Mouse (Mus musculus): ENCODE results near the gene Arhgdib.
"Not testable (repeated sequence)": the region's sequence is repeated elsewhere in the genome, so short reads cannot be mapped to it uniquely, and the experiment has no call there.

Gene Arhgdib

DNA sequence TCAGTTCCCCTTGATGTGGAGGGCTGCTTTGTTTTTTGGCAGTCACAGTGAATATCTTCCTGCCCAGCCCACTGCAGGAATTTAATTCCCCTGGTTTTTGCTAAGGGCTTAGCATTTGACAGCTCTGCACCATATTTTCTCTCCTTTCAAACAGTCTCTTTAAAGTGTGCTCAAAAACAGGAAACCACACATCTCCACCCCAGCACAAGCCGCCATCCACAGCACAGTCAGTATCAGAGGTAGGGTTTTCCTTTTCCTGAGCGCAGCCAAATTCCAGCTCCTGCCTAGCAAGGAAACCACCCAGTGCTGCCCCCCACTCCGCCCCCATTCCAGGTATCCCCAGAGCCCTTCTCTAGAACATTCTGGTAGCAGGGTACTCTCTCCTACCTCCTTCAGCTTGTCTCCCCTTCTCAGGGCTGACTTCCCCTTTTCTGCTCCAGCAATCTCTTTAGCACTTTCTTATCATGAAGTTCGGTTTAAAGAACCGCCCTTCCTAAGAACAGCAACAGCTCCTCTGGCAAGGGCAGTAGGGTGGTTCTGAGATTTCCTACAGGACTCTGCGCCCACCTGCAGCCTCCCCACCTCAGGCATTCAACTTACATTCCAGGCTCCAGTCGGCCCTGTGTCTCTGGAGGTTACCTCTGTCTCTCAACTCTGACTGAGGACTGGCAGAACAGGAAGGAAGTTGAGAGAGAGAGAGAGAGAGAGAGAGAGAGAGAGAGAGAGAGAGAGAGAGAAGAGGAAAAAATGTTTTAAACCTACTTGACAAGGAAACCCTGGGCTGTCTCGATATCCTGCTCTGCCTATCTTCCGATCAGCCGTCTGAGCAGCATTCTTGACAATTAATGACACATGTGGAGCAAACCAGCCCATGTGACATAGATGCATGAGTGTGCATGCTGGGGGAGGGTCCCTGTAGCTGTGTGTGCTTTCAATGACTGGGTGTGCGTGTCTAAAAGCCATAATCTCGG is at the start of gene Arhgdib:
Gene Arhgdib, minus strand, starts transcription at position 849 of the 971 bp plus-strand sequence.
- no peak for DNase-seq (ENCODE audit: extremely low spot score, low read depth, low spot score)

DNA sequence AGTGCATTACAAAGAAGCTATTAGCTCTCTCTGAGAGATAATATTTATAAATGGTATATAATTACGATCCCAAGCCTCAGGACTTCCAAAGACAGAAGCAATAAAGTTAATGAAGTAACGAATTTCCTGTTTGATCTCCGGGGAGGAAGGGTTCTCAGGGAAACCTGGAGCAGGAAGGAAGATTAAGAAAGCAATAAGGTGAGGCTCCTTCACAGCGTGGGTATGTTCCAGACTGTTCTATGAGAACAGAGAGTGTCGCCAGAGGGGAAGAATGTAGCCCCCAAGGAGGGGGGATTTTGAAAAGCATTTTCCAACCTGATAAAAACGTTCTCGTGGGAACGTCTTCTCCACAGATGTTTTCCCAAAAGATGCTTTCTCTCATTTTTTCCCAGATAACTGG is 48.9 kb upstream of the Arhgdib start:
- DNase-seq (ENCODE audit: extremely low spot score, low read depth, low spot score) = no peak

DNA sequence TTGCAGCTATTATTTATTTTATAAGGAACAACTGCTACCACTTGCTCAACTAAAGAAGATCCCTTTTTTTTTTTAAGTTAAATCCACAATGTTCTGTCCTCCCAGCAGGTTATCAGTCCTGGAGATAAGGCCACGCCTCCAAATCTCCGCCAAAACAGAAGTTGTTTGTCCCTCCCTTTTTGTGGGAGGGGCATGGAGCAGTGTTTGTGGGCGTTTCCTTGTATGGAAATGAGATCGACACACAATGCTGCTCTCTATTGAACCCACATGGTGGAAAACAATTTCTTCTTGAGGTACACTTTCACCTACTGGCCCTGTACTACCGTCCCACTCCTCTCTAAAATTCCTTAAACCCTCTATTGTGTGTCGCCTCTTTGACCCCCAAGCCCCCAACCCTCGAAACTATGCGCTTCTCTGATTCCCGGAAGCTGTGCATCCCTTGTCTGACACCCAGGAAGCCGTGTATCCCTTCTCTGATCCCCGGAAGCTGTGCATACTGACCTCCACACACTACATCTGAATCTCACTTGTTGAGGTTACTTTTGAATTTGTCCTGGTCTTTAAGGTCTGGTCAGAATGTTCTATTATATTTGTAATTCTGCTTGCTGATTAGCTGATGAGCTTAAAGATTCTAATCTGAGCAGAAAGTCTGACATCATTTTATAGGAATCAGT is 48.3 kb upstream of the Arhgdib start:
- no peak for DNase-seq (ENCODE audit: extremely low spot score, low read depth, low spot score)

DNA sequence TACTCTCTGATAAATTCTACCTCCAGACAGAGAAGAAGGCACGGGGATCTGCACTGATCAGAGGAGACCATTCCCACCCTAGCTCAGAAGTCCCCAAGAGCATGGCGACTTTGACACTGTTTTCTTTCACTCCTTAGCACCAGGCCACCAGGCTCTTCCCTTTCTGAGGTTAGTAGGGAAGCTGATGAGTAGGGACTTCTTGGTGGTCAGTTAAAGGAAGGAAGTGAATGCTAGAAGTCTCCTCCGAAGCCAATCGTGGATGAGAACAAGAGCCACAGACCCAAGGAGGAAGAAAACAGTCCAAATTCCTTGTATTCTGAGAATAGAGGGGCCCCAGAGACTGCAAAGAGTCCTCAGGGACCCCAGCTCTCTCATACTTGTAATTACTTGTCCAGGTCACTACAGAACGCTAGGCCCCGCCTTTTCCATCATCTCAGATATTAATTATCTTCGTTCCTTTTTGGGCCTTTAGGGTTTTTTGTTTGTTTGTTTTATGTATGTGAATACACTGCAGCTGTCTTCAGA is 46.9 kb upstream of the Arhgdib start:
- DNase-seq (ENCODE audit: extremely low spot score, low read depth, low spot score) = no peak

DNA sequence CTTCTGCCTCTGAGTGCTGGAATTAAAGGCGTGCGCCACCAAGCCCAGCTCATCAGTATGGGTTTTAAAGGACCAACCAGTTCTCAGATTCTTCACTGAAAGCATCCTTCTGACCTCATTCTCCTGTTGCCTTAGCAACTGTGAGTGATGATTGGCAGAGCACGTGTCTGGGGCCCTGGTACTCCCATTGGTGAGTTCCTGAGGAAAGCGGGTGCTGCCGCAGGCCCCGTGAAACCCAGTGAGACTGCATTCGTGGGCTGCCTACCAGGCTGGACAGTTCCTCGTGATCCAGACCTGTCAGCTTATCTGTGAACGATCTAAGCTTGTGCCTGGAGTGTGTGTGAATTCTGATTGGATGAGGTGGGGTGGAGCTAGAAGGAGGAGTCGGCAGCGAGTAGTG is 45.0 kb upstream of the Arhgdib start:
- DNase-seq (ENCODE audit: extremely low spot score, low read depth, low spot score) = no peak

DNA sequence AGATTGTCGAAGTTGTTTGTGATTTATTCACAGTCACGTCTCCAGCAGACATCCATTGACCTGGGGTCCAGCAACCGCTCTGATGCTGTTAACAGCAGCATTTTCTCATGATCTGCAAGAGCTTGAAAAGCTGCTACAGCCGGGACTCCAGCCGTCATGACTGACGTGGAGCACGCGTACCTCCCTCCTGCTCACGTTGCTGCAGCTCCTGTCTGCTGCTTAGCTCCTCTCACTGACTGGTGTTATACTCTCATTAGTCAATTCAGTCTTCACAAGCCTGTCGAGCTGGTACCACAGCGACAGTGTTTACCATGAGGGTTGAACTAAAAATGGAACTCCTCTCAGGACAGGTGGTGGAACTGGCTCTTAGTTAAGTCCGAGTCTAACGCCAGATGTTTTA is 44.3 kb upstream of the Arhgdib start:
- no peak for DNase-seq (ENCODE audit: extremely low spot score, low read depth, low spot score)

DNA sequence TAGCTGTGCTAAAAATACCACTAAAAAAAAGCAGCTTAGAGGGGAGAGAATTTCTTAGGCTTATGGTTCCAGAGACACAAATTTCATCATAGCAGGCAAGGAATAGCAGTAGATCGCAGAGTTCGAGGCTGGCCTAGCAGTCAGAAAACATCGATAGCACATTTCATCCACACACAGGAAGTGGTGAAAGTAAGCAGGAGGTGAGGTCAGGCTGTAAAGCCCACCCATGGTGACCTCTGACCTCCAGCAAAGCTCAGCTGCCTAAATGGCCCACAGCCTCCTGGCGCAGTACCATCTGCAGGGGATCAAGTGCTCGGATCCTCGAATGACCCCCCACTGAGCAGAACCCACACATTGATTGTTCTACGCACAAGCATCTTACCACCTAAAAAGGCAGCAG is 41.5 kb upstream of the Arhgdib start:
- DNase-seq (ENCODE audit: extremely low spot score, low read depth, low spot score) = no peak

DNA sequence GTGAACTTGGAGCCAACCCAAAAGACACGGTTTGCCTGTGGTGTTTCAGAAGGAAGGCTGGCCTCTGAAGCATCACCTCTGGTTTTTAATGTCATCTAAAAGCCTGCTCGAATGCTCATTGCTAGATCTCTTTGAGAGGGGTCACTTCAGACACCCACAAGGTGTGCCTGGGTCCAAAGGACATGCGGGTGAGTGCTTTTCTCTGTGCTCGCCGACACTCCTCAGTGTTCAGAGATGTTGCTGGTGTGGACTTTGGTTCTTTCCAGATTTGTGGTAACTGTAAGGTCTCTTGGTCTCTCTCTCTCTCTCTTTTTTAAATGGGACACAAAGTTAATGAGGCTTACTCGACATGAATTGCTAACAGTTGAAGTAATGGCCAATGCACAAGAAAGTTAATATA is 40.9 kb upstream of the Arhgdib start:
- no peak for DNase-seq (ENCODE audit: extremely low spot score, low read depth, low spot score)

DNA sequence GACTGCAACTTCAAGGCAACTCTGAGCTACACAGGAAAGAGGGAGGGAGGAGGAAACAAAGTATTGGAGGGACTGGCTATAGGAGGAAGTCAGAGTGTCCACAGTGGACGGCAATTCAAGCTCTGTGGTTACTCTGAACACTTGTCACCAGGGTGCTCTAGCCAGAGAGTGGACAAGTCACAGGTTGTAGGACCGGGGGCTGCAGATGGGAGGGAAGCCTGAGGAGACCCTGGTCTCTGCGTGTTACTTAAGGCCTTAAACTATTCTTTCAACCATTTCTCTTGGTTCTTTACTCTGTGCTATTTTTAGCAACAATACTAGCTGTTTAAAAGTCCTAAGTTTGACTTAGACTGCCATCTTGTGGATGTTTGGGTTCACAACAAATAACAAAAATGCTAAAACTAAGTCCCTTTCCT is 38.6 kb upstream of the Arhgdib start:
- peak; percentile 57 for DNase-seq (ENCODE audit: extremely low spot score, low read depth, low spot score)

DNA sequence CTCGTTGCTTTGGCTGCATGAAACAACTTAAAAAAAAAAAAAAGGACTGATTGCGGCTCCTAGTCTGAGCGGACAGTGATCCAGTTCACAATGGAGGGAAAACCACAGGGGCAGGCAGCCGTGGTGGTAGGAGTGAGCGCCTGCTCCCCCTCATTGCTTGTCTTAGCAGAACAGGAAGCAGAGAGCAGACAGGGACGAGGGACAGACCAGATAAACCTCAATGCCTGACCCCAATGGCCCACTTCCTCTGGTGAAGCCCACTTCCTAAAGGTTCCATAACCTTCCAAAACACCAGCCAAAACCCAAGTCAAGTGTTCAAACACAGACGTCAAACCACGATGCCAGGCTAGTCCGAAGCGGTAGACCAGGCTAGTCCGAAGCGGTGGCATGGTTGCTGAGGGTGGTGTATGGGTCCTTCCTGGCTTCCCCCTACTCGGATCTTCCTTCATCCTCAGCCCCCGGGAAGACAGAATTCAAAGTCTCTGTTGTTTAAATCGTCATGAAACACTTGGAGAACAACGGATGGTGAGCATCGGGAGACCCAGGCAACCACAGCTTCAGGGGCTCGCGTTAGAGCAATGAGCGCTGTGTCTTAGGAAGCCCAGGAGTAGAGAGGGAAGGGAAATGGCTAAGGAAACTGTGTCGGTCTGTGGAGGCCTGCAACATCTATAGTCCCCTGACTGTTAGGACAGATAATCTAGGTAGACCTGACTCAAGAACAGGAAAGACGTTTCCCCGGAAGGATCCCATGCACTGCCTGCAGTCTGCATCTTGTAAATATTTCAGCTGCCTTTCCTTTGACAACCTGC is 37.8 kb upstream of the Arhgdib start:
- DNase-seq (ENCODE audit: extremely low spot score, low read depth, low spot score) = no peak

DNA sequence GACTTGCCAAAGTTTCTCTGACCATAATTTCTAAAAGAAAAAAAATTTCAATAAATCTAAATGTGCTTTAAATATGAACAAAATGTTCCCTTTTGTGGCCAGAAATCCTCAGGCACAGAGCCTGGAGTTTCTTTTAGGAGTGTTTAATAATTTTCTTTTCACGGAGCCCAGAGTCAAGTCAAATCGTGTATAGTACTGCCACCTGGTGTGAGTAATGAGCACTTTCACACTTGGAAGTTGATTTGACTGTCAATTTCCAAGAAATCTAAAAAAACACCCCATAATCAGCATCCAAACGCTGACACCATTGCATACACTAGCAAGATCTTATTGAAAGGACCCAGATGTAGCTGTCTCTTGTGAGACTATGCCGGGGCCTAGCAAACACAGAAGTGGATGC is 27.2 kb upstream of the Arhgdib start:
- not testable (repeated sequence) for DNase-seq (ENCODE audit: extremely low spot score, low read depth, low spot score)

DNA sequence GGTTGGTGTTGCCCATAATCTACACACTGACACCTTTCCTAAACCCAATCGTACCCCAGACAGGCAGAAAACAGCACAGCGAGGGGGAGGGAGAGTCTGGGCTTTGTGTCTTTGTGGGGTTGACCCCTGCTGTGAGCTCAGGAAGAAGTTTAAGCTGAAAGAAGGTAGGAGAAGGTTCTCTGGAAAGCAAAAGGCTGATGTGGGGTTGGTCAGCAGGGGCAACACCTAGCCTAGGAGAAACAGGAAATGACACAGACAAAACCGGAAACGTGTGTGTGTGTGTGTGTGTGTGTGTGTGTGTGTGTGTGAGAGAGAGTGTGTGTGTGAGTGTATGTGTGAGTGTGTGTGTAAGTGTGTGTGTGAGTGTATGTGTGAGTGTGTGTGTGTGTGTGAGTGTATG is 25.8 kb upstream of the Arhgdib start:
- no peak for DNase-seq (ENCODE audit: extremely low spot score, low read depth, low spot score)

DNA sequence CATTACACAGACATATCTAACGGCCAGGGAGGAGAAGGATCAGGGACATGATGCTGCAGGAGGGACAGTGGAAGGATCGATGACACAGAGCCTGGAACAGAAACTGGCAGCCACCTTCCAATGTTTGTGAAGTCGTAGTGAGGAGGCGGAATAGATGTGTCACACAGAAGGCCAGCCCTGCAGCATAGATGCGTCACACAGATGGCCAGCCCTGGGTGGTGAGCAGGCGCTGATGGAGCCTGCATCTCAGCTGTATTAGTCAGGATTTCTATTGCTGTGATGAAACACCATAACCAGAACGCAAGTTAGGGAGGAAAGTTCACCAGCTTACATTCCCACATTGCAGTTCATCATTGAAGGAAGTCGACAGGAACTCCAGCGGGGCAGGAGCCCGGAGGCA is 24.2 kb upstream of the Arhgdib start:
- DNase-seq (ENCODE audit: extremely low spot score, low read depth, low spot score) = no peak

DNA sequence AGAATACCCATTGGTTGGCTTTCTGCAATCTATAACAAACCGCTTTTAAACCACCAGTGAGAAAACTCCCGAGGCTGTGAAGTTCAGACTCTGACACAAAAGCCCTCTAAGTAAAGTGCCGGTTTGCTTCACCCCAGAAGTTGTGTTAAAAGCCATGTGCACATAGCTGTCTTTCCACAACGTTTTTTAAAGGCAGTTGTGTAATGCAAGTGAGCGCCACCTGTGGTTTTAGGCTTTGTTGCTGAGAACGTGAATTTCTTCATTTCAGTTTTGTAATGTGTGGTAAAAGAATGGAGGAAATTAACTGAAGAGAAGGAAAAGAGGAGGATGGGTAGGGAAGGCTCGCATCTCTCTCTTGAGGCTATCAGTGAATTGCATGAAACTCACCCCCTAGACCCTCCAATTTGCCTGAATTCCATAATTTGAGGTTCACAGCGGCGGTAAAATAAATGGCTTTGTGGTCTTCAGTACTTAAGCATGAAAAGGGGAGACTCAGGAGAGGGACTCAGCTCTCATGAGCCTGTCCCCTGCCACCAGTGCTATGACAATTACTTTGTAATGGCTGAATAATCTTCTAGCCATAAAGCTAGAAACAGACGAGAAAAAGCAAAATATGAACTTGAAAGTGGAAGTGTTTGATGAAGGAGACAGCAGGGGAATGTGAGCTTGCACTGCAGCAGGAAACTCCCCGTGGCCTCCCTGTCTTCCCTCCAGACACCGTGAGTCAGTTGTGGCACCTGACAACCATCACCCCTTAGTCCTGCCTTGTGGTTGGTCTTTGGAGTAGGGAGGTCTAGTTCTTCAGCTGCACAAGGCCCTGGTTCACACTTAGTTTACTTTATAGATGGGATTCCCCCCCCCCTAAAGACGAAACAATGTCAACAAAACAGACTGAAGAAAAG is 23.2 kb upstream of the Arhgdib start:
- no peak for DNase-seq (ENCODE audit: extremely low spot score, low read depth, low spot score)

DNA sequence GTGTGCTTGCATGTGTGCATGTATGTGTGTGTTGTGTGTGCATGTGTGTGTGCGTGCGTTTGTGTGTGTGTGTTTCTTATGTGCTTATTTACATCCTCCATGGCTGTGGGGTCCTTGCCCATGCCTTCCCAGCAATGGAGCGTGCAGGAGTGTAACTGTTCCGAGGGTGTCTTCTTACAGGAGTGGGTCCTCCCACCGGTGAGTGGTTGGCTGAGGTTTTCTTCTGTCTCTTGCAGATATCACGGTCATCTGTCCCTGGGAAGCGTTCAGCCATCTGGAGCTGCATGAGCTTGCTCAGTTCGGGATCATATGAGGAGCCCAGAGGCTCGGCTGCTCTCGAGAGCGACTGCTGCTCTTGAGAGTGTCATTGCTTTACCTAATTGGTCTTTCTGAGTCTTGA is 21.3 kb upstream of the Arhgdib start:
- no peak for DNase-seq (ENCODE audit: extremely low spot score, low read depth, low spot score)

DNA sequence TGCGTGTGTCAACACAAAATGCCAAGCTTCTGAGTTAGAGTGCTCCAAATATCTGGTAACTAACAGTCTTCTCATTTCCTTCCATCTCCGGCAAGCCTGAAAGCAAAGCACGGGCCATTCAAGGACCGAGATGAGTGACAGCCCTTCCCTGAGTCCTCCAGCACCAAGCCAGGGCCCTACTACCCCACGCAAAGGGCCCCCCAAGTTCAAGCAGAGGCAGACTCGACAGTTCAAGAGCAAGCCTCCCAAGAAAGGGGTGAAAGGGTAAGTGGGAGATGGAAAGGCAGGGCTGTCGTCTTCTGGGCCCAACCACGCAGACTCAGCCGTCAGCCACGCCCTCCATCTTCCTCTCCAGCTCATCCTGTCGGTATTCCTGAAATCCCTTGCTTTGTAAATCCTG is 17.4 kb upstream of the Arhgdib start:
- DNase-seq (ENCODE audit: extremely low spot score, low read depth, low spot score) = no peak

DNA sequence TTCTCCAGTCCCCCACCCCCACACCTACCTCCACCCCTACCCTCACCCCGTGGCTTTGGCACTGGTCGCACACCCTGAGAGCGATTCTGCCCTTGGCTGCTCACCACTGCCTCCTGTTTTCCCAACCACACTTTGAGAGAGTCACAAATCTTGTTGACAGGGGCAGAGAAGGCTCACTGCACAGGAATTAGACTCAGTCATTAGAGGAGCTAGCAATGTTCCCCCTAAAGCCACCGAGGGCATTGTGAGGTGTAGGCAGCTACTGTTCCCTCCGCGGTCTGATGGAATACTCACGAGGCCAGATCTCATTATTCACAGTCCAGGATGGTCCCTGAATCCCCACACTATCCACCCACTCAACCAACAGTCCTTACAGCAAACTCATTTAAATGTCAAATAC is 15.4 kb upstream of the Arhgdib start:
- no peak for DNase-seq (ENCODE audit: extremely low spot score, low read depth, low spot score)

DNA sequence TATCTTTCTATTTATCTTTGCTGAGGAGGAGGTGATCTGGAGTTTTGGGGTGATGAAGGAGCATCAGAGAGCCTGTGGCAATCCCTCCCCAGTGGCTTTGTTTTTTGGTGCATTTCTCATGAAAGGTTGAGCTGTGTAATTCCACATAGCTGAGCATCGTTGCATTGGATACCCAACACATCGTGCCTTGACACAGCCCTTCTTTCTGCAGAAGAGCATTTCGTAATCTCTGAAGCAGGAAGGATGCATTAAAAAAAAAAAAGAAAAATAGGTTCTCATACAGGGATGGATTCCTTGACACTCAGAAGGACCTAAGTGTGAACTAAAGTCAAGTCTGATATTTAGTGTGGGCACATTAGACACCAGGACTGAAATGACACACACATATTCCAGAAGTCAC is 13.5 kb upstream of the Arhgdib start:
- no peak for DNase-seq (ENCODE audit: extremely low spot score, low read depth, low spot score)

DNA sequence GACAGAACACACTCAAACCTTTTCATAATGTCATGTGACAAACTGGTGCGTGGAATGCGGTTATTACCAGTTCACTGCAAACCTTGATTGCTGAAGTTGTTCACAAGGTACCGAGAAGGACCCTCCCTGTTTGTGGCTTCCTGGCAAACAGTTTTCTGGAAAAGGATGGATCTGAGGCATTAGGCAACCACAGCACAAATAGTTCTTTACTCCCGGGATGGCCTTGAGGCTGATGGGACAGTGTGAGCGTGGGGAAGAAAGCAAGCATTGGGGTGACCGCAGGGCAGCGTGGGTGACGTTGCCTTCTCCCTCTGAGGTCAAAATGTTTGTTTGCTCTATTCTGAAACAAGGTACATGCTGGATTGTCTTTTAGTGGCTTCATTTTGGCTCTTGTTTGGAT is 13.0 kb upstream of the Arhgdib start:
- DNase-seq (ENCODE audit: extremely low spot score, low read depth, low spot score) = no peak

DNA sequence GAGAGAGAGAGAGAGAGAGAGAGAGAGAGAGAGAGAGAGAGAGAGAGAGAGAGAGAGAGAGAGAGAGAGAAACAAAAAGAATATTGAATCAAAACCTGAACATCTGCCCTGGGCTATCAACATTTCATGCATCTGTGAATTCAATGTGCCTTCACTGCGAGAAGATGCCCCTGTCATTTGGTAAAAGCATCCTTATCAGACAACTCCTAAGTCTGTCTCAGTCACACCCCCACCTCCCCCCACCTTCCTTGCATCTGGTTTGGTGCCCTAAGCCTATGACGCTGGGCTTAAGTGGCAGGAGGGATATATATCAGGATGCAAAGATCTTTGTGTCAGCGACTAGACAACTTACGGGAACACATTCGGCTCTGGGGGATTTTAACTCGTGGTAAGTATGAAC is 12.5 kb upstream of the Arhgdib start:
- no peak for DNase-seq (ENCODE audit: extremely low spot score, low read depth, low spot score)

All from hindlimb bud, embryonic 11.5 days (tissue).